Mouse (Mus musculus): ENCODE measurements at regions not wholly inside any gene's neighbourhood (a gene's known extent, or its start where the extent isn't known, plus 50 kb on each side); places are given as distances from the start of the nearest gene placed in this dataset.
A peak's percentile ranks its signal among the peaks of the same experiment; 100 is the strongest.
"Not testable (repeated sequence)": the region's sequence is repeated elsewhere in the genome, so short reads cannot be mapped to it uniquely, and the experiment has no call there.

DNA sequence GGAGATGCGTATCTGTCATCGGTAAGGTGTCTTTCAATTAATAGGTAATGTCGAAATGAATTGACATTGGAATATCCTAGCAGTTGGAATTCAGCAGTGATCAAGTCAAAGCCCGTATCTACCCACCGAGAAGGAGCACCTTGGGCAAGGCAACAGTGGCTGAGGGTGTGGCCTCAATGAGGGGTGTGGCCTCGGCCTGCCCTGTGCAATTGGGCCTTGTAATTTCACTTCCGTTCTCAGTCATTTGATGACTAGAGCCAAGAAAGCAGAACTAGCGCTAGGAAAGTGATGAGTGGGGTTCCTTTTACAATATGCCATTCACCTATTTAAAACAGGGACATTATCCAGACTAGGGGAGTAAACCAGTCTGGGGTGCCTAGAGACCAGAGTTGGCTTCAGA is 77.6 kb downstream of the Elovl4 start:
- H3K4me3 ChIP-seq (ENCODE audit: low read depth, low read length) = no peak overlapping the region
- ATAC-seq (ENCODE audit: low FRiP score) (no peak), DNase-seq (ENCODE audit: low spot score, missing footprints) (no peak)
- H3K27ac ChIP-seq (ENCODE audit: low read depth, low read length) = no peak overlapping the region
- H3K9ac ChIP-seq (ENCODE audit: low read length) = no peak overlapping the region
- no peaks in the 10 kb centered on the region for H3K9me3 ChIP-seq (ENCODE audit: control insufficient read depth, low read length)
- no peaks in the 10 kb centered on the region for H3K36me3 ChIP-seq (ENCODE audit: control insufficient read depth, insufficient read depth, low read length)
- WGBS = 88% methylated on average over 8 of the region's 8 CpGs
- H3K27me3 ChIP-seq (ENCODE audit: control insufficient read depth, insufficient read depth, low read length) = no peaks in the 10 kb centered on the region
- H3K4me1 ChIP-seq (ENCODE audit: control insufficient read depth, insufficient read depth, low read length) = no peaks in the 10 kb centered on the region
- H3K4me2 ChIP-seq = no peak overlapping the region

- peak overlapping the region; percentile 52 for H3K4me2 ChIP-seq
- no peaks in the 10 kb centered on the region for H3K4me1 ChIP-seq (ENCODE audit: control insufficient read depth, insufficient read depth, low read length)
- peak; percentile 94 for ATAC-seq (ENCODE audit: low FRiP score)
- peak; percentile 94 for DNase-seq (ENCODE audit: low spot score, missing footprints)
- 14% methylated on average over 14 of the region's 14 CpGs for WGBS
- H3K4me3 ChIP-seq (ENCODE audit: low read depth, low read length) = 0 out of 2 replicates have a peak overlapping the region, but pooled peaks have one; percentile 13
- H3K9ac ChIP-seq (ENCODE audit: low read length) = no peak overlapping the region; the same call in 1 of the 2 replicates
- H3K27me3 ChIP-seq (ENCODE audit: control insufficient read depth, insufficient read depth, low read length) = no peaks in the 10 kb centered on the region
- H3K9me3 ChIP-seq (ENCODE audit: control insufficient read depth, low read length) = no peaks in the 10 kb centered on the region
- no peak overlapping the region for H3K27ac ChIP-seq (ENCODE audit: low read depth, low read length)
- no peaks in the 10 kb centered on the region for H3K36me3 ChIP-seq (ENCODE audit: control insufficient read depth, insufficient read depth, low read length)
Measured at GRCm38 (mm10) chr9:83727462-83728189, 78.5 kb downstream of the Elovl4 start.

- H3K27ac ChIP-seq (ENCODE audit: low read depth, low read length) = no peak overlapping the region
- DNase-seq (ENCODE audit: low spot score, missing footprints) (peak; percentile 84), ATAC-seq (ENCODE audit: low FRiP score) (peak; percentile 33)
- H3K4me1 ChIP-seq (ENCODE audit: control insufficient read depth, insufficient read depth, low read length) = no peaks in the 10 kb centered on the region
- peak overlapping the region; percentile 52 for H3K4me2 ChIP-seq
- peak overlapping the region; percentile 13; the same call in 1 of the 2 replicates for H3K9ac ChIP-seq (ENCODE audit: low read length)
- no peaks in the 10 kb centered on the region for H3K27me3 ChIP-seq (ENCODE audit: control insufficient read depth, insufficient read depth, low read length)
- 50% methylated on average over 16 of the region's 16 CpGs for WGBS
- no peaks in the 10 kb centered on the region for H3K9me3 ChIP-seq (ENCODE audit: control insufficient read depth, low read length)
- H3K4me3 ChIP-seq (ENCODE audit: low read depth, low read length) = 0 out of 2 replicates have a peak overlapping the region, but pooled peaks have one; percentile 13
- H3K36me3 ChIP-seq (ENCODE audit: control insufficient read depth, insufficient read depth, low read length) = no peaks in the 10 kb centered on the region
Measured at GRCm38 (mm10) chr9:83726979-83727378, 79.1 kb downstream of the Elovl4 start.

DNA sequence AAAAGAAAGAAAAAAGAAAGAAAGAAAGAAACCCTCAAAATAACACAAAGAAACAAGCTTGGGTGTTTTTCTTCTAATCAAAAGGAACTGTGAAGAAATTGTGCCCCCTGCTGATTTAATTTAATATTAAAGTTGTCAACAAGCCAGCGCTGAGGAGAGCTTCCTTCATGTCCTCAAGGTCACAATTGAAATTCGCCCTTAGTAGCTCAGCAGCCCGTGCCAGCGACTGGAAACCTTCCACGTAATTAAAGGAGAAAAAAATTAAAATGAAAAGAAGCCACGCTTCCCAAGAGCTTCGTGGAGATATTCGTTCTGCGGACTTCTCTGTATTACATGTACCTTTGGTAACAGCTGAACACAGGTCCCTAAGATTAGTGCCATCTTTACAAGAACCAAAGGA is 80.0 kb downstream of the Elovl4 start:
- WGBS = 58% methylated on average over 9 of the region's 9 CpGs
- H3K27me3 ChIP-seq (ENCODE audit: control insufficient read depth, insufficient read depth, low read length) = no peaks in the 10 kb centered on the region
- H3K4me3 ChIP-seq (ENCODE audit: low read depth, low read length) = no peak overlapping the region
- H3K27ac ChIP-seq (ENCODE audit: low read depth, low read length) = no peak overlapping the region
- no peak overlapping the region for H3K4me2 ChIP-seq
- DNase-seq (ENCODE audit: low spot score, missing footprints) = no peak
- no peaks in the 10 kb centered on the region for H3K36me3 ChIP-seq (ENCODE audit: control insufficient read depth, insufficient read depth, low read length)
- H3K9me3 ChIP-seq (ENCODE audit: control insufficient read depth, low read length) = no peaks in the 10 kb centered on the region
- no peaks in the 10 kb centered on the region for H3K4me1 ChIP-seq (ENCODE audit: control insufficient read depth, insufficient read depth, low read length)
- ATAC-seq (ENCODE audit: low FRiP score) = no peak
- H3K9ac ChIP-seq (ENCODE audit: low read length) = no peak overlapping the region

DNA sequence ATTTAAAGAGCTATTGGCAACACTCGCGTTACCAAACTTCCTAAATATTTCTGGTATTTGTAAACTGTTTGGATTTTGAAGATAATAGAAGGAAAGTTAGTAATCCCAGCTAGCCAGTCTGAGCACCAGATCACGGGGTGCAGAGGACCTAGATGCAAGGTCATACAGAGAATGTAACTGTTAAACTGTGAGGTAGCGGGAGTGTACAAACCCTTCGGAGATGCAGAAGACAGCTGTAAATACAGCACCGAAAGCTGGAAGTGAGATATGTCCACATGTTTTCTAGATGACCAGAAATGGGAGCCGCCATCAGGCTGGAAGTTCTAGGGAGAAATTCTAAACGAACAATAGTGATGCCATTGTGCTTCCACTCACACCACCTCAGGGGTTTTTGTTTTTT is 80.5 kb downstream of the Elovl4 start:
- H3K27me3 ChIP-seq (ENCODE audit: control insufficient read depth, insufficient read depth, low read length) = no peaks in the 10 kb centered on the region
- no peaks in the 10 kb centered on the region for H3K4me1 ChIP-seq (ENCODE audit: control insufficient read depth, insufficient read depth, low read length)
- DNase-seq (ENCODE audit: low spot score, missing footprints) (no peak), ATAC-seq (ENCODE audit: low FRiP score) (no peak)
- H3K4me3 ChIP-seq (ENCODE audit: low read depth, low read length) = no peak overlapping the region
- H3K4me2 ChIP-seq = no peak overlapping the region
- no peaks in the 10 kb centered on the region for H3K9me3 ChIP-seq (ENCODE audit: control insufficient read depth, low read length)
- no peaks in the 10 kb centered on the region for H3K36me3 ChIP-seq (ENCODE audit: control insufficient read depth, insufficient read depth, low read length)
- no peak overlapping the region for H3K9ac ChIP-seq (ENCODE audit: low read length)
- H3K27ac ChIP-seq (ENCODE audit: low read depth, low read length) = no peak overlapping the region
- WGBS = 76% methylated on average over 8 of the region's 8 CpGs

- DNase-seq (ENCODE audit: low spot score, missing footprints) = no peak
- no peak for ATAC-seq (ENCODE audit: low FRiP score)
- no peak overlapping the region for H3K9ac ChIP-seq (ENCODE audit: low read length)
- H3K4me3 ChIP-seq (ENCODE audit: low read depth, low read length) = no peak overlapping the region
- H3K27ac ChIP-seq (ENCODE audit: low read depth, low read length) = no peak overlapping the region
- no peak overlapping the region for H3K4me2 ChIP-seq
- no peaks in the 10 kb centered on the region for H3K36me3 ChIP-seq (ENCODE audit: control insufficient read depth, insufficient read depth, low read length)
- H3K4me1 ChIP-seq (ENCODE audit: control insufficient read depth, insufficient read depth, low read length) = no peaks in the 10 kb centered on the region
- H3K27me3 ChIP-seq (ENCODE audit: control insufficient read depth, insufficient read depth, low read length) = no peaks in the 10 kb centered on the region
- no peaks in the 10 kb centered on the region for H3K9me3 ChIP-seq (ENCODE audit: control insufficient read depth, low read length)
- 73% methylated on average over 2 of the region's 2 CpGs for WGBS
Measured at GRCm38 (mm10) chr9:83720982-83721381, 85.1 kb downstream of the Elovl4 start.

- no peak overlapping the region for H3K4me3 ChIP-seq (ENCODE audit: low read depth, low read length)
- no peaks in the 10 kb centered on the region for H3K36me3 ChIP-seq (ENCODE audit: control insufficient read depth, insufficient read depth, low read length)
- H3K9me3 ChIP-seq (ENCODE audit: control insufficient read depth, low read length) = no peaks in the 10 kb centered on the region
- DNase-seq (ENCODE audit: low spot score, missing footprints) (no peak), ATAC-seq (ENCODE audit: low FRiP score) (no peak)
- no peak overlapping the region for H3K4me2 ChIP-seq
- no peaks in the 10 kb centered on the region for H3K27me3 ChIP-seq (ENCODE audit: control insufficient read depth, insufficient read depth, low read length)
- no peak overlapping the region for H3K27ac ChIP-seq (ENCODE audit: low read depth, low read length)
- no peaks in the 10 kb centered on the region for H3K4me1 ChIP-seq (ENCODE audit: control insufficient read depth, insufficient read depth, low read length)
- no peak overlapping the region for H3K9ac ChIP-seq (ENCODE audit: low read length)
- 78% methylated on average over 4 of the region's 4 CpGs for WGBS
Measured at GRCm38 (mm10) chr9:83719811-83720210, 86.3 kb downstream of the Elovl4 start.

- not testable (repeated sequence) for H3K4me1 ChIP-seq (ENCODE audit: control insufficient read depth, insufficient read depth, low read length); H3K9me3 ChIP-seq (ENCODE audit: control insufficient read depth, low read length); H3K27ac ChIP-seq (ENCODE audit: low read depth, low read length); H3K4me2 ChIP-seq; H3K36me3 ChIP-seq (ENCODE audit: control insufficient read depth, insufficient read depth, low read length); H3K27me3 ChIP-seq (ENCODE audit: control insufficient read depth, insufficient read depth, low read length); H3K9ac ChIP-seq (ENCODE audit: low read length); H3K4me3 ChIP-seq (ENCODE audit: low read depth, low read length)
- 96% methylated on average over 2 of the region's 2 CpGs for WGBS
- 0 out of 2 replicates have a peak, but pooled peaks have one; percentile 11 for ATAC-seq (ENCODE audit: low FRiP score)
- DNase-seq (ENCODE audit: low spot score, missing footprints) = peak; percentile 28
Measured at GRCm38 (mm10) chr9:83718084-83718483, 88.0 kb downstream of the Elovl4 start.

- H3K27ac ChIP-seq (ENCODE audit: low read depth, low read length) = no peak overlapping the region
- H3K27me3 ChIP-seq (ENCODE audit: control insufficient read depth, insufficient read depth, low read length) = no peaks in the 10 kb centered on the region
- no peak overlapping the region for H3K4me2 ChIP-seq
- no peaks in the 10 kb centered on the region for H3K36me3 ChIP-seq (ENCODE audit: control insufficient read depth, insufficient read depth, low read length)
- 67% methylated on average over 5 of the region's 5 CpGs for WGBS
- DNase-seq (ENCODE audit: low spot score, missing footprints) = peak; percentile 47
- H3K9me3 ChIP-seq (ENCODE audit: control insufficient read depth, low read length) = no peaks in the 10 kb centered on the region
- no peaks in the 10 kb centered on the region for H3K4me1 ChIP-seq (ENCODE audit: control insufficient read depth, insufficient read depth, low read length)
- H3K9ac ChIP-seq (ENCODE audit: low read length) = no peak overlapping the region
- no peak overlapping the region for H3K4me3 ChIP-seq (ENCODE audit: low read depth, low read length)
- no peak for ATAC-seq (ENCODE audit: low FRiP score)
Measured at GRCm38 (mm10) chr9:83716101-83716763, 89.8 kb downstream of the Elovl4 start.
